Mouse (Mus musculus): ENCODE data around the gene Prss33. TPM values are rescaled to one million over a fixed set of nuclear protein-coding genes. Genes with fewer than 3 reads are reported as not detected.

Prss33 gene
- polyA plus RNA-seq, 1 experiment: not detected

GRCm38 (mm10) chr17:23854229-23854765 lies 18.4 kb upstream of the Prss33 start:
- H3K4me1 ChIP-seq (ENCODE audit: control insufficient read depth, insufficient read depth, low read length): no peaks in the 10 kb centered on the region
- no peak overlapping the region for H3K4me3 ChIP-seq (ENCODE audit: insufficient read depth, low read length)
- TF ChIP-seq CTCF (IDR thresholded peaks at IDR 0.05; ENCODE audit: borderline replicate concordance, insufficient read depth, low read length) (no peak), POLR2A (IDR thresholded peaks at IDR 0.05; ENCODE audit: low read depth, low read length) (no peak)

DNA sequence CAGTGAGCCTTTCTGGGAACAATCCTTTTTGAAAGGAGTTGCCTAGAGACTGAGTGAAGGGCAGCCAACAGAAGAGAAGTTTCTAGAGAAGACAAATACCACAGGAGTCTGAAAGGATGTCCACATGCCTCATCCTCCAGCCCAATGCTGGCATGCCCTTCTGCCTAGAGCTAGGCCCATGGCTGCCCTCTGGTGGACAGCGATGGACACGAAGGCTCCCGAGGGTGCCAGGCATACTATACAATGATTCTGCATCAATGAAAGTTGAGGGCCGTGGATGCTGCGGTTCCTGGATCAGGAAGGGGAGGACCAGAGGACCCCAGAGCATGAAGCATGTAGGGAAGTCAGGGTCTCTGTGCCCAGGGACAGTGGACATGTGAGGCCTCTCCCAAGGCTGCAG lies 17.4 kb upstream of the Prss33 start:
- Histone ChIP-seq H3K4me3 (ENCODE audit: insufficient read depth, low read length) (no peak overlapping the region), H3K4me1 (ENCODE audit: control insufficient read depth, insufficient read depth, low read length) (no peaks in the 10 kb centered on the region), H3K27ac (ENCODE audit: insufficient read depth, low read length) (no peak overlapping the region)
- TF ChIP-seq POLR2A (IDR thresholded peaks at IDR 0.05; ENCODE audit: low read depth, low read length) (no peak), CTCF (IDR thresholded peaks at IDR 0.05; ENCODE audit: borderline replicate concordance, insufficient read depth, low read length) (peak; percentile 89; the same call in 1 of the 2 replicates)

More at GRCm38 (mm10) chr17:23854229-23854765, 18.4 kb upstream of the Prss33 start:
- H3K27ac ChIP-seq (ENCODE audit: insufficient read depth, low read length): no peak overlapping the region

DNA sequence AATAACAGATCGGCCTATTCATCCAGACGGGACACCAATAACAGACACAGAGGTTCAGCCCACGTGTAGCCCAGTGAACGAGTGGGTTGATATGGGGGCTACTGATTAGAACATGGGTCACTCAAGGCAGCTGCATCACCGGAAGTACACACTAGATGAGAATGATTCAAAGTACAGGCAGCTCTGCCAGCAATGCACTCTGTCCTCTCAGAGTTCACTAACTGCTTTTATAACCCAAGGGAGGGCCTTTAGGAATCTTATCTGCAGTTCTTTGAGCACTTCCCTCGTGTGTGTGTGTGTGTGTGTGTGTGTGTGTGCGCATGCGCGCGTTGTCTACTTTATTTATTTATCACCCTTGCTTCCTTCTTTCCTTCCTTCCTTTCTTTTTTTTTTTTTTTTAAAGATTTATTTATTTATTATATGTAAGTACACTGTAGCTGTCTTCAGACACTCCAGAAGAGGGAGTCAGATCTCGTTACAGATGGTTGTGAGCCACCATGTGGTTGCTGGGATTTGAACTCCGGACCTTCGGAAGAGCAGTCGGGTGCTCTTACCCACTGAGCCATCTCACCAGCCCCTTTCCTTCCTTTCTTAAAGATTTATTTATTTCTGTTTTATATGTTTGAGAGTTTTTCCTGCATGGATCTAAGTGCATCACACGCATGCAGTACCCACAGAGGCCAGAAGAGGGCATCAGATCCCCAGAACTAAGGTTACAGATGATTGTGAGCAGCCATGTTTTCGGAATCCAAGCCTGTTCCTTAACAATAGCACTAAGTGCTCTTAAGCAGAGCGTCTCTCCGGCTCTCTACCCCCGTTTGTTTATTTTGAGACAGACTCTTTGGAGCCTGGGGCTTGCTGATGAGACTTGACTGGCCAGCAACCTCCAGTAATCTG lies 15.2 kb upstream of the Prss33 start:
- H3K27ac ChIP-seq (ENCODE audit: insufficient read depth, low read length): no peak overlapping the region
- no peak overlapping the region for H3K4me3 ChIP-seq (ENCODE audit: insufficient read depth, low read length)
- TF ChIP-seq CTCF (IDR thresholded peaks at IDR 0.05; ENCODE audit: borderline replicate concordance, insufficient read depth, low read length) (peak; percentile 32; the same call in 1 of the 2 replicates), POLR2A (IDR thresholded peaks at IDR 0.05; ENCODE audit: low read depth, low read length) (no peak)
- no peaks in the 10 kb centered on the region for H3K4me1 ChIP-seq (ENCODE audit: control insufficient read depth, insufficient read depth, low read length)

GRCm38 (mm10) chr17:23850028-23850427 lies 14.2 kb upstream of the Prss33 start:
- no peaks in the 10 kb centered on the region for H3K4me1 ChIP-seq (ENCODE audit: control insufficient read depth, insufficient read depth, low read length)
- no peak for TF ChIP-seq POLR2A (IDR thresholded peaks at IDR 0.05; ENCODE audit: low read depth, low read length)
- TF ChIP-seq CTCF (IDR thresholded peaks at IDR 0.05; ENCODE audit: borderline replicate concordance, insufficient read depth, low read length): no peak
- H3K4me3 ChIP-seq (ENCODE audit: insufficient read depth, low read length): no peak overlapping the region
- no peak overlapping the region for H3K27ac ChIP-seq (ENCODE audit: insufficient read depth, low read length)

DNA sequence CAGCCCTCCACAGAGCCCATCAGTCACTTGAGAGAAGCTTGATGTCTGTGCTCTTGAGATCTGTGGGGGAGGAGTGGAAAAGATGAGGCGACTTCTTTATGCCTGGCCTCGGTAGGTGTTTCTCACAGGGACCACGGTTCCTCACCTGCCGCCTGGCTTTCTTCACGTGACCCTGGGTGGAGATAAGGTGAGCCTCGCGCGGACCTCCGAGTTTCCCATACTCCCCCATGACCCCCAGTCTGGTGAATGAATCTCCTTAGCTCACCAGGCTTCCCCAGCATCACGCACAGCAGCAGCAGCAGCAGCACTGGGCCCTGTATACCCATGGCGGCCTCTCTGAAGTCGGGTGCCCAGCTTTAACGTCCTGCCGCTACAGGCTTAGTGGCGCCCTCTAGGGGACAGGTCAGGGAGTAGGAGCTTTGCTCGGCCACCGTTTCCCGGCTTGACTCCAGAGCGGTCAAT lies 8.0 kb upstream of the Prss33 start, which contains the start of the genes Prss32 and Prss41:
Prss32 (plus strand) TSS at position 44 of the 462 bp plus-strand sequence.
Prss41 (minus strand) TSS at position 361 of the 462 bp plus-strand sequence.
- H3K4me1 ChIP-seq (ENCODE audit: control insufficient read depth, insufficient read depth, low read length): no peaks in the 10 kb centered on the region
- no peak within 1 kb of the TSS for H3K27ac ChIP-seq (ENCODE audit: insufficient read depth, low read length)
- no peak within 1 kb of the TSS for H3K4me3 ChIP-seq (ENCODE audit: insufficient read depth, low read length)
- TF ChIP-seq CTCF (IDR thresholded peaks at IDR 0.05; ENCODE audit: borderline replicate concordance, insufficient read depth, low read length): peak; percentile 43; the same call in 1 of the 2 replicates
- no peak for TF ChIP-seq POLR2A (IDR thresholded peaks at IDR 0.05; ENCODE audit: low read depth, low read length)

DNA sequence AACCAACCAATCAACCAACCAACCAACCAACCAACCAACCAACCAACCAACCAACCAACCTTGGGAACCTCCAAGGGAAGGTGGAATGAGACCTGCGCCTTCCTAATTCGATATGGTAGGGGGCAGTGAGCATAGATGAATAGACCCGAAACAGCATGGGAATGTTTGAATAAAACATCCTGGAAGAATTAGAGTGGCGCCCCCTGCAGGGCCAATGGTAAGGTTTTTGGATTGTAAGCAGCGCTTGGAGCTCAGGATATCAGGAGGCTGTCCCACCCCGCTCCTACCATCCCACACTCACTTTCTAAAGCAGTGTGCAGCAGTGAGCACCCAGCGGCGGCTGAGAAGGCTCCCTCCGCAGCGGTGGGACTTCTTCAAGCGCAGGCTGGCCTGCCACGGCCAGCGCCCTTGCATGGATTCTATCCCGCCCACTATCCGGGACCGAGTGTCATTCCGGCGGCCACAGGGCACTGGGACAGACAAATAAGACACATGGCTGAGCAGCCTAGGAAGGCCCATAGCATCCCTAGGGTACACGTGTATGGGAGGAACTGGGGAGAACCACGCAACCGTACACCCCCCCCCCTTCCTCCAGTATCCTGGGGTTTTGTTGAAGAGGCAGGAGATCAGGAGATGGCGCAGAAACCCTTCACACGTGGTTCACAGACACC lies 7.4 kb upstream of the Prss33 start:
- H3K4me1 ChIP-seq (ENCODE audit: control insufficient read depth, insufficient read depth, low read length): no peaks in the 10 kb centered on the region
- no peak overlapping the region for H3K27ac ChIP-seq (ENCODE audit: insufficient read depth, low read length)
- H3K4me3 ChIP-seq (ENCODE audit: insufficient read depth, low read length): no peak overlapping the region
- TF ChIP-seq POLR2A (IDR thresholded peaks at IDR 0.05; ENCODE audit: low read depth, low read length) (no peak), CTCF (IDR thresholded peaks at IDR 0.05; ENCODE audit: borderline replicate concordance, insufficient read depth, low read length) (no peak)

DNA sequence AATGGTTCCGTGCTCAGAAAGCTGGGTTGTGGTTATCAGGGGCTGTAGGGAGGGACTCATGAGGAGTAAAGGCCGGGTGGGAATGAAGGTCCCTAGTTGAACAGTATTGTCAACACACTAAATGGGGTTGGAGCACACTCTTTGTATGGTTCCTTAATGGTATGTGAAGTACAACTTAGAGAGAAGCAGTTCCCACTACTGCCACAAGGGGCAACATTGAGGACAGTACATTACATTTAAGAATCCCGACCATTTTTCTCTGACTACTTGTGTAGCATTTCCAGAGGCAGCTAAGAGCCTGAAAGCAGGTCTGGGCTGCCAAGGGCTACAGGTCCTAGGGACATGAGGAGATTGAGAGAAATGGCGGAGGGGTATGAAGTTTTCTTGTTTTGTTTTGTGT lies 5.3 kb upstream of the Prss33 start:
- TF ChIP-seq CTCF (IDR thresholded peaks at IDR 0.05; ENCODE audit: borderline replicate concordance, insufficient read depth, low read length) (no peak), POLR2A (IDR thresholded peaks at IDR 0.05; ENCODE audit: low read depth, low read length) (no peak)
- Histone ChIP-seq H3K4me1 (ENCODE audit: control insufficient read depth, insufficient read depth, low read length) (no peaks in the 10 kb centered on the region), H3K4me3 (ENCODE audit: insufficient read depth, low read length) (no peak overlapping the region), H3K27ac (ENCODE audit: insufficient read depth, low read length) (no peak overlapping the region)

- Histone ChIP-seq H3K4me3 (ENCODE audit: insufficient read depth, low read length) (no peak overlapping the region), H3K27ac (ENCODE audit: insufficient read depth, low read length) (no peak overlapping the region), H3K4me1 (ENCODE audit: control insufficient read depth, insufficient read depth, low read length) (peaks cover 7% of the 10 kb centered on the region)
- no peak for TF ChIP-seq POLR2A (IDR thresholded peaks at IDR 0.05; ENCODE audit: low read depth, low read length)
- TF ChIP-seq CTCF (IDR thresholded peaks at IDR 0.05; ENCODE audit: borderline replicate concordance, insufficient read depth, low read length): no peak
These were observed 4.7 kb downstream of the Prss33 start for GRCm38 (mm10) chr17:23831201-23831600.

- Histone ChIP-seq H3K4me1 (ENCODE audit: control insufficient read depth, insufficient read depth, low read length) (peaks cover 7% of the 10 kb centered on the region), H3K27ac (ENCODE audit: insufficient read depth, low read length) (peak within 1 kb of the TSS; percentile 97), H3K4me3 (ENCODE audit: insufficient read depth, low read length) (peak within 1 kb of the TSS; percentile 93)
- TF ChIP-seq CTCF (IDR thresholded peaks at IDR 0.05; ENCODE audit: borderline replicate concordance, insufficient read depth, low read length) (peak; percentile 36; the same call in 1 of the 2 replicates), POLR2A (IDR thresholded peaks at IDR 0.05; ENCODE audit: low read depth, low read length) (peak; percentile 53; the same call in 1 of the 2 replicates)
These were observed 6.7 kb downstream of the Prss33 start, which contains the start of gene Elob for GRCm38 (mm10) chr17:23829064-23829619. TSS of gene Elob (minus strand) at chr17:23829136.
